Comparison of ENCODE assay signal across 11 mouse cellular contexts in genomic region chr11:103265211-103265610, GRCm38 (mm10). TPM values are rescaled to one million over a fixed set of nuclear protein-coding genes. Genes with fewer than 3 reads are reported as not detected.
DNase-seq lines count a peak whose midpoint lies in the region; ATAC-seq and TF ChIP-seq lines count a peak whose summit lies in the region.
"Had no signal": no experiment of that assay in that cellular context is flagged by ENCODE, and none has a peak within 500 bp of the region (broad histone marks: within the 10 kb centered on the region; RNA-seq: fewer than 3 reads in every experiment).

No protein-coding gene starts in this region.

- H3K4me1 ChIP-seq in forebrain, embryonic 16.5 days (replicated peaks; ENCODE audit: control insufficient read depth, insufficient read depth, low read length) = peaks cover 45% of the 10 kb centered on the region
- peaks cover 41% of the 10 kb centered on the region for H3K4me1 ChIP-seq in heart, embryonic 12.5 days (replicated peaks)

- H3K36me3 ChIP-seq in forebrain, embryonic 16.5 days (ENCODE audit: control insufficient read depth, insufficient read depth) = no peaks in the 10 kb centered on the region
- no peaks in the 10 kb centered on the region for H3K36me3 ChIP-seq in heart, embryonic 12.5 days

- H3K4me2 ChIP-seq in forebrain, embryonic 16.5 days (ENCODE audit: low read length) = peak overlapping the region; percentile 37
- H3K4me2 ChIP-seq in heart, embryonic 12.5 days = no peak overlapping the region

- 0 out of 2 replicates have a peak overlapping the region, but pooled peaks have one; percentile 20 for H3K9ac ChIP-seq in forebrain, embryonic 16.5 days (replicated peaks; ENCODE audit: low read depth, low read length)
- no peak overlapping the region for H3K9ac ChIP-seq in heart, embryonic 12.5 days
- H3K9ac ChIP-seq: liver, embryonic 14.5 days had no signal

- H3K9me3 ChIP-seq in forebrain, embryonic 16.5 days (ENCODE audit: control insufficient read depth, low read length) = no peaks in the 10 kb centered on the region
- H3K9me3 ChIP-seq in heart, embryonic 12.5 days (replicated peaks) = no peaks in the 10 kb centered on the region

- TF ChIP-seq CTCF in layer of hippocampus, adult 2 months (conservative IDR thresholded peaks at IDR 0.05) = no peak

- H3K4me3 ChIP-seq in layer of hippocampus, adult 2 months = no peak overlapping the region
- H3K4me3 ChIP-seq in forebrain, embryonic 16.5 days (replicated peaks; ENCODE audit: low read length) = no peak overlapping the region
- H3K4me3 ChIP-seq in heart, embryonic 12.5 days = no peak overlapping the region

- H3K27ac ChIP-seq in layer of hippocampus, adult 2 months = peak overlapping the region; percentile 7; the same call in 1 of the 2 replicates
- no peak overlapping the region for H3K27ac ChIP-seq in forebrain, embryonic 16.5 days (ENCODE audit: low read length)
- no peak overlapping the region for H3K27ac ChIP-seq in heart, embryonic 12.5 days (ENCODE audit: poor library complexity, severe bottlenecking)
- H3K27ac ChIP-seq: liver, embryonic 14.5 days had no signal

- no peaks in the 10 kb centered on the region for H3K27me3 ChIP-seq in forebrain, embryonic 16.5 days (replicated peaks; ENCODE audit: control insufficient read depth, insufficient read depth, low read length)
- H3K27me3 ChIP-seq in heart, embryonic 12.5 days (replicated peaks) = no peaks in the 10 kb centered on the region

- ATAC-seq in forebrain, embryonic 16.5 days = no peak
- 0 out of 2 replicates have a peak, but pooled peaks have one; percentile 9 for ATAC-seq in monocyte, adult 5-6 weeks (replicated peaks; ENCODE audit: insufficient number of reproducible peaks, low FRiP score, low TSS enrichment, poor library complexity, severe bottlenecking)
- no peak for ATAC-seq in heart, embryonic 12.5 days (ENCODE audit: insufficient number of reproducible peaks, low FRiP score)
- ATAC-seq: intestine, embryonic 16.5 days had no signal

- DNase-seq in layer of hippocampus, adult 2 months (ENCODE audit: low spot score in 2 of 2) = no peak
- DNase-seq in layer of hippocampus, adult 9-11 months = no peak
- DNase-seq in adipocyte (ENCODE audit: low spot score) = peak; percentile 26
- no peak for DNase-seq in urinary bladder, postnatal 10 days (ENCODE audit: low spot score)
- DNase-seq: cerebellum, adult 9-10 months; gastrocnemius, postnatal 14 days had no signal

- 32% methylated on average over 7 of the region's 7 CpGs for WGBS in forebrain, embryonic 16.5 days
- 66% methylated on average over 7 of the region's 7 CpGs for WGBS in heart, embryonic 12.5 days

RNA-seq across cellular contexts. Expression of gene Map3k14, which starts 2.1 kb away (rescaled TPM):
- total RNA-seq in layer of hippocampus, adult 2 months (2021) = 1 to 10 TPM; 3.3 TPM
- polyA plus RNA-seq in forebrain, embryonic 16.5 days (2015; fragmentation: Nextera tagmentation; extraction: Ambion mirVana) = 2.8 and 4.8 TPM in 2 replicates
- total RNA-seq in monocyte, adult 5-6 weeks (2017) = 72.0 to 89.0 TPM (median 88.0 TPM) in 3 replicates
- 2.0 and 2.6 TPM in 2 replicates for polyA plus RNA-seq in heart, embryonic 12.5 days (2016; fragmentation: Nextera tagmentation; extraction: Ambion mirVana)

RNA-seq across cellular contexts. Expression of gene Spata32, which starts 47.0 kb away (rescaled TPM):
- total RNA-seq in layer of hippocampus, adult 2 months (2021) = 1 to 10 TPM; 1.2 to 1.3 TPM
- polyA plus RNA-seq in forebrain, embryonic 16.5 days (2015; fragmentation: Nextera tagmentation; extraction: Ambion mirVana) = 0.22 TPM in 1 of 2 replicates, not detected in the other
- total RNA-seq in monocyte, adult 5-6 weeks (2017) = not detected in 3 replicates
- not detected in 2 replicates for polyA plus RNA-seq in heart, embryonic 12.5 days (2016; fragmentation: Nextera tagmentation; extraction: Ambion mirVana)
- total RNA-seq: gastrocnemius, postnatal 14 days had no signal
- polyA plus RNA-seq: intestine, embryonic 16.5 days; liver, embryonic 14.5 days had no signal

RNA-seq across cellular contexts. Expression of gene 1700023F06Rik, which starts 56.9 kb away (rescaled TPM):
- 1 to 10 TPM; 1.5 to 2.0 TPM for total RNA-seq in layer of hippocampus, adult 2 months (2021)
- polyA plus RNA-seq in forebrain, embryonic 16.5 days (2015; fragmentation: Nextera tagmentation; extraction: Ambion mirVana) = 0.73 and 1.5 TPM in 2 replicates
- not detected in 3 replicates for total RNA-seq in monocyte, adult 5-6 weeks (2017)
- 0.17 TPM in 1 of 2 replicates, not detected in the other for polyA plus RNA-seq in heart, embryonic 12.5 days (2016; fragmentation: Nextera tagmentation; extraction: Ambion mirVana)
- total RNA-seq: gastrocnemius, postnatal 14 days had no signal
- polyA plus RNA-seq: liver, embryonic 14.5 days had no signal

Comparison
In these comparisons a context has a peak if more than half of its experiments do, and no peak if none do; other contexts are left out.
1. RNA of gene Map3k14, which starts 2.1 kb away (total RNA-seq): 72.0 to 89.0 TPM in monocyte, adult 5-6 weeks; 3.3 TPM in layer of hippocampus, adult 2 months; every median in the first group is over 10 times any median in the second.